Mouse (Mus musculus): Measurements from ENCODE around the gene Cep83.

The Cep83 gene

GRCm38 (mm10) chr10:94826436-94826835 lies 138.0 kb downstream of the Cep83 start:
- no peak for DNase-seq (ENCODE audit: low read depth, low spot score)

- DNase-seq (ENCODE audit: low read depth, low spot score), result peak; percentile 35
Observed at GRCm38 (mm10) chr10:94827325-94827724, 138.9 kb downstream of the Cep83 start.

- DNase-seq (ENCODE audit: low read depth, low spot score), result peak; percentile 83
Observed at GRCm38 (mm10) chr10:94827890-94828733, 139.7 kb downstream of the Cep83 start.

- peak; percentile 49 for DNase-seq (ENCODE audit: low read depth, low spot score)
Observed at GRCm38 (mm10) chr10:94828734-94829230, 140.3 kb downstream of the Cep83 start.

GRCm38 (mm10) chr10:94829407-94829806 lies 141.0 kb downstream of the Cep83 start:
- DNase-seq (ENCODE audit: low read depth, low spot score), result peak; percentile 76

- no peak for DNase-seq (ENCODE audit: low read depth, low spot score)
Observed at GRCm38 (mm10) chr10:94835874-94836273, 147.4 kb downstream of the Cep83 start.
